Mouse (Mus musculus): Measurements from ENCODE around the gene Ear10.
"Not testable (repeated sequence)": the region's sequence is repeated elsewhere in the genome, so short reads cannot be mapped to it uniquely, and the experiment has no call there.

Gene Ear10

DNA sequence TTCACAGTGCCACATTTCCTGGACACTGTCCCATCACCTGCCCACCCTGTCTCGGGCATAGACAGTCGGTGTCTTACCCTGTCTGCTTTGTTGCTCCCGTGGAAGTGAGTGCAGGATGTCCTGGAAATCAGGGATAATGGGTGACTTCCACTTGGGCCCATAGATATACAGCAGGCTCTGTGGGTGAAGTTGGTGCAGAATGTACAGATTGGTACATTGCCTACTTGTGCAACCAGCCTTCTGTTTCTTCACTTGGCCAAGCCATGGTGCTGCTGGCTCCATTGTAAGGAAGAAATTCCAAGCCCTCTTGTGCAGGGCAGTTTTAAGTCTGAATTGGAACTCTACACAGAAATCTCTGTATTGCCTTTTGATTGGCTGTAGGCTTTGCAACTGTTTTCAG is at the start of gene Ear10:
Gene Ear10, minus strand, starts transcription at position 101 of the 400 bp plus-strand sequence.
- DNase-seq (ENCODE audit: inconsistent ontology term): not testable (repeated sequence)

DNA sequence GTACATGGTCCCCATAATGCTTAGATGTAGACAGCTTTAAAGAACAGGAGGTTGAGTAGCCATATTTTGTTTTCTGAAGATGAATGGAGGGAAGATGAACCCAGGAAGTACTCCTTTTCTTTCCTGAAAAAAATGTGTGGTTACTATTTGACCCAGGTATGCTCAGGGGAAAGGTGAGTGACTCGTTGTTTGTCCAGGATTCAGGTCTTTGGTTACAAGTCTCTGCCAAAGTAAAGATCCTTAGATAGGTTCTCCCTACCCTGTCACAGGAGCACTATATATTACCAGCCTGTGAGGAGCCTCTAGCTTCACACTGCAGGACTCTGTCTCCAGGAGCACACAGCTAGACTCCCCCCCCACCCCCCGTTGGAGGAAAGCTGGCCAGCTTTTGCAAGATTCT is 33.4 kb upstream of the Ear10 start, which contains the start of gene Ang5:
Gene Ang5, plus strand, starts transcription at position 301 of the 400 bp plus-strand sequence.
- not testable (repeated sequence) for DNase-seq (ENCODE audit: inconsistent ontology term)

- not testable (repeated sequence) for DNase-seq (ENCODE audit: inconsistent ontology term)
Measured at GRCm38 (mm10) chr14:43955074-43955473, 31.7 kb upstream of the Ear10 start.

DNA sequence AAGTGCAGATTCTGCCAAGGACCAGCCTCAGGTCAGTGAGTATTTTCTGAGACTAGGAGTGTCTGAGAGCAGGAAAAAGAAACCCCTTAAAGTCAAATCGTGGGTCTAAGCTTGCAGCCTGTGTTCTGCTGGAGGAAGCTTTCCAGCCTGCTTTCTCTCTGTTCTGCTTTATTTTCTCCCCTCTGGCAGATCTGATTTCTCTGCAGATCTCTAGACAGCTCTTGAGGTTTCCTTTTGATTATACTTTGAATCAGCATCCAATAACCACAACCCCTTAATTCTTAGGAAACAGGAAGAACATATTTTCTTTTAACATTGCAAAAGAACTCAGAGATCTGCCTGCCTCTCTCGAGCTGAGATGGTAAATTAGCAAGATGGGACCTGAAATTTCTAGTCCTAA is 30.0 kb upstream of the Ear10 start:
- not testable (repeated sequence) for DNase-seq (ENCODE audit: inconsistent ontology term)

- DNase-seq (ENCODE audit: inconsistent ontology term): not testable (repeated sequence)
Measured at GRCm38 (mm10) chr14:43933399-43933798, 10.0 kb upstream of the Ear10 start.

GRCm38 (mm10) chr14:43932991-43933390 is 9.6 kb upstream of the Ear10 start:
- DNase-seq (ENCODE audit: inconsistent ontology term): peak; percentile 7

GRCm38 (mm10) chr14:43925404-43925950 is 2.1 kb upstream of the Ear10 start:
- DNase-seq (ENCODE audit: inconsistent ontology term): peak; percentile 2

DNA sequence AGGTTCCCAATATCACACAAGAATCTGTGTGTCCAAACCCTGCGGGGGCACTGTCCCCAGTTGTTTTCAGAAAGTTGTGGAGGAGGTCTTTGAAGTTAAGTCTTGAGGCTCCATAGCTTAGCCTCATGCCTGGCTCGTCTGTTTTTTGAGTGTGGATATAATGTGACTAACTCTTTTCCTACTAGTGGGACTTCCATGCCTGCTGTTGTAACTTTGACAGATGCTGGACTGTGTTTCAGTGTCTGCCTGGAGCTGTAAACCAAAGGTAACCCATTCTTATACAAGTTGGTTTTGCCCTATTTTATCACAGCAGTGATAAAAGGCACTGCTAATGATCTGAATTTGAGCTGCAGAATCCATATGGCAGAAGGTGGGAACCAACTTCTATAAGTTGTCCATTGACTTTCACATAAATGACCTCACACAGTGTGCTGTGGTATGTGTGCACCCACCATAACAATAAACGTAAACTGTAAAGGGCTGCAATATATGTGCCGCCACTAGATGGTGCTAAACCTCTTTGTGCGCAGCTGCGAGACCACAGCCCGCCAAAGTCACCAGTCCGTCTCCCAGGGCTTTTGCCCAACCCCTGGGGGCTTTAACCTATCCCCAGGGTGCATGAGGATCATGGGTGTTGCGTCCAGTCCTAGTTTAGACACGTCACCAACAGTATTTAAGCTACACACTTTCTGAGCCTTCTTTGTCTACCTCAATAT is 1.5 kb upstream of the Ear10 start, which contains the start of gene Gm8113:
Gene Gm8113, plus strand, starts transcription at position 703 of the 716 bp plus-strand sequence.
- peak; percentile 72 for DNase-seq (ENCODE audit: inconsistent ontology term)

GRCm38 (mm10) chr14:43918214-43918613 is 5.1 kb downstream of the Ear10 start:
- peak; percentile 54 for DNase-seq (ENCODE audit: inconsistent ontology term)

- DNase-seq (ENCODE audit: inconsistent ontology term): not testable (repeated sequence)
Measured at GRCm38 (mm10) chr14:43898577-43898976, 24.8 kb downstream of the Ear10 start.

- DNase-seq (ENCODE audit: inconsistent ontology term): not testable (repeated sequence)
Measured at GRCm38 (mm10) chr14:43895357-43895756, 28.0 kb downstream of the Ear10 start.

- not testable (repeated sequence) for DNase-seq (ENCODE audit: inconsistent ontology term)
Measured at GRCm38 (mm10) chr14:43891288-43891687, 32.1 kb downstream of the Ear10 start.

DNA sequence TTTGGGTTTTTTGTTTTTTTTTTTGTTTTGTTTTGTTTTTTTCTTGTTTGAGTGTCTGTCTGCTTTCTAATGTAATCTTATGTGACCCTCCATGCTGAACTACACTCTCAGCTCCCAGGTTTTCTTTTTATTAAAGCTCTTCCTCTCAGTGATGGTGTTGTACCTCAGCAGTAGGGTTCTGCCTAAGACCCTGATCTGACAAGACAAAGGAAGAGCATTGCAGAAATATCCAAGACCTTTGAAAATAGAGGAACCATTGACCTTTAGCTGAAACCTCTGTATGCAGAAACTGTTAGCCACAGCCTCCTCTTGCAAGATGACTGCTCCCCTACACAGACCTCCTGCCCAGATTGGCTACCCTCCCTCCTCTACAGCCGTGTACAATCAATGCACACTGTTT is 37.1 kb downstream of the Ear10 start:
- not testable (repeated sequence) for DNase-seq (ENCODE audit: inconsistent ontology term)

DNA sequence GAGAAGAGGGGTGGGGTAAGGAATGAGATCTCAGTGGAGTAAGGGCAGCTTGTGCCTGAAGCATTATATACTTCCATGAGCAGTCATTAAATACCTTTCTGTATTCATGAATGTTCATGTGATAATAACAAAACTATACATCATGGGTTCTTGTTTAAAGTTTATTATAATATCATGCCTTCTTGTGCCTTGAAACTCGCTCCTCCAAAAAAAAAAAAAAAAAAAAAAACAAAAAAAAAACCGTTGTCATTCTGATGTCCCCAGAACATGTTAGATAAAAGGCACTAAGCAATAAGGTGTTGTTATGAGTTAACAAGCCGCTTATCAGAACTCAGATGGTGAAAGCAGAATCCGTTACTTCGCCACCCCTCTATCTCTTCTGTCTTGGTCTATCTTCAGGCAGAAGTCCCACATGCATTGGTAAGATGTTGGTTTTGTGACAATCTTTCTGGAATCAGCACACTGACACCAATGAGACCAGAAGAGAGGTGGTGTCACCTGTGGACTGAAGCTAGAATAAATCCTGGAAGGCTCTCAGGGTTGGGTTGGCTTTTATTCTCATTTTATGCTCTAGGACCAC is 43.3 kb downstream of the Ear10 start:
- DNase-seq (ENCODE audit: inconsistent ontology term): not testable (repeated sequence)

DNA sequence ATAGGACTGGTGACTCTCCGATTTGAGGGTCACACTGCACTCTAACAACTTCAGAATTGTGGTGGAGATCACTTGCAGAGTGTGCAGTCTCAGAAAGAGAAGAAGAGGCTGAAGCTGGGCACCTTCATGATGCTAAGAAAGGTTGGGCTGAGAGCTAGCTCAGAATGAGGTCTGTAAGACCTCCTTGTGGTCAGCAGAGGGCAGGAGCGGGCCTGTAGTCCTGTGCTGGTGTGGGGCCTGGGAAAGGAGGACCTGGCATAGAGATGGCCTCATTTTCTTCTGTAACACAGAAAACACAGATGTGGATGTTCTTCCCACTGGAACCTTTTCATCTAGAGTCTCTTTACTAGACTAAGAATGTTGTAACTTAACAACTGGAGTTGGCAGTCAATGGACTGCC is 45.6 kb downstream of the Ear10 start:
- DNase-seq (ENCODE audit: inconsistent ontology term): not testable (repeated sequence)

- not testable (repeated sequence) for DNase-seq (ENCODE audit: inconsistent ontology term)
Measured at GRCm38 (mm10) chr14:43875417-43875816, 47.9 kb downstream of the Ear10 start, which contains the start of gene Ear1. Ear1 (minus strand) TSS chr14:43875517.

- DNase-seq (ENCODE audit: inconsistent ontology term): not testable (repeated sequence)
Measured at GRCm38 (mm10) chr14:43874862-43875261, 48.5 kb downstream of the Ear10 start.
